Mouse (Mus musculus): ENCODE measurements around the gene Col8a2.

- TF ChIP-seq POLR2A (IDR thresholded peaks at IDR 0.05; ENCODE audit: extremely low read depth, insufficient read depth, low read length), result no peak
- no peak for TF ChIP-seq CTCF (IDR thresholded peaks at IDR 0.05; ENCODE audit: extremely low read depth, insufficient read depth, low read length)
Observed at GRCm38 (mm10) chr4:126251655-126252254, 34.8 kb upstream of the Col8a2 start.

Data from cortical plate, adult 2 months (tissue).